Mouse (Mus musculus) heart, embryonic 14.5 days (tissue): ENCODE measurements around the gene Tmem150c. TPM values are rescaled to one million over a fixed set of nuclear protein-coding genes. Genes with fewer than 3 reads are reported as not detected.

ENCODE experiments used
- ATAC-seq: fragments of 200-750 bp; cut with Nextera tagmentation; 2 replicates; pipeline ENCODE4 v1.8.0; 2017; ENCODE audit warnings: low read depth, moderate TSS enrichment; ENCODE audit not compliant: insufficient number of reproducible peaks, insufficient read depth, low FRiP score
- H3K27ac ChIP-seq, 2 experiments: fragments of 200-500 bp in 1 of 2; fragments of 300-500 bp in 1 of 2; sonication (generic) in 1 of 2; replicated peaks in 1 of 2; 2 replicates each; pipeline ENCODE4 v1.5.1; 2012 to 2014; ENCODE audit warnings: low read depth in 2 of 2, low read length in 2 of 2, control low read depth in 1 of 2, mild to moderate bottlenecking in 1 of 2, mixed read lengths in 1 of 2; ENCODE audit not compliant: control insufficient read depth in 1 of 2, insufficient read depth in 1 of 2
- H3K27me3 ChIP-seq: fragments of 300-500 bp; sonication (generic); 2 replicates; pipeline ENCODE4 v1.6.1; 2014; ENCODE audit warnings: mild to moderate bottlenecking, low read length, control low read depth; ENCODE audit not compliant: control insufficient read depth, insufficient read depth
- H3K36me3 ChIP-seq: fragments of 300-500 bp; sonication (generic); 2 replicates; pipeline ENCODE4 v1.6.1; 2014; ENCODE audit warnings: mild to moderate bottlenecking, control low read depth, low read length, mixed read lengths; ENCODE audit not compliant: control insufficient read depth, insufficient read depth
- H3K4me1 ChIP-seq, 2 experiments: fragments of 200-500 bp in 1 of 2; fragments of 300-500 bp in 1 of 2; sonication (generic) in 1 of 2; 2 replicates each; pipeline ENCODE4 v1.6.1; 2012 to 2014; ENCODE audit warnings: low read length in 2 of 2, control low read depth in 1 of 2, mixed read lengths in 1 of 2; ENCODE audit not compliant: control insufficient read depth in 2 of 2, insufficient read depth in 2 of 2
- H3K4me2 ChIP-seq: fragments of 300-500 bp; sonication (generic); 2 replicates; pipeline ENCODE4 v1.6.1; 2014; ENCODE audit warnings: mild to moderate bottlenecking, low read length
- H3K4me3 ChIP-seq, 2 experiments: fragments of 200-500 bp in 1 of 2; fragments of 300-500 bp in 1 of 2; sonication (generic) in 1 of 2; 2 replicates each; pipeline ENCODE4 v1.5.1; 2012 to 2014; ENCODE audit warnings: low read length in 2 of 2, mild to moderate bottlenecking in 2 of 2, control low read depth in 1 of 2, low read depth in 1 of 2, moderate library complexity in 1 of 2; ENCODE audit not compliant: control insufficient read depth in 1 of 2, insufficient read depth in 1 of 2
- H3K9ac ChIP-seq: fragments of 300-500 bp; sonication (generic); 2 replicates; pipeline ENCODE4 v1.6.1; 2014; ENCODE audit warnings: mild to moderate bottlenecking, low read length
- H3K9me3 ChIP-seq: fragments of 300-500 bp; sonication (generic); 2 replicates; pipeline ENCODE4 v1.6.1; 2016; ENCODE audit warnings: low read length, control low read depth; ENCODE audit not compliant: control insufficient read depth
- WGBS: fragments of 180-500 bp; shearing (Covaris S2); extraction: QIAGEN DNeasy Blood & Tissue Kit; methylation state at CpG from one replicate; pipeline ENCODE4 v1.1.7; 2014; 5-methylcytosine and 5-hydroxymethylcytosine counted together
- polyA plus RNA-seq: library from polyadenylated mRNA; unstranded; fragments of >200 nt; fragmentation: Nextera tagmentation; extraction: Ambion mirVana; gene quantifications from 2 replicates; pipeline ENCODE4 v1.2.1, GENCODE M21; 2014

Tmem150c gene
- polyA plus RNA-seq = 1.2 and 1.7 TPM in 2 replicates

- H3K27ac ChIP-seq = no peak within 1 kb of the TSS
- H3K36me3 ChIP-seq = no peaks in the 10 kb centered on the region
- no peaks in the 10 kb centered on the region for H3K9me3 ChIP-seq
- H3K4me1 ChIP-seq = peaks cover 0 to 5% of the 10 kb centered on the region in 2 experiments; a peak in 2 of 4 replicates
- peak within 1 kb of the TSS; percentile 99 for H3K4me2 ChIP-seq
- H3K27me3 ChIP-seq = peaks cover 21% of the 10 kb centered on the region
- H3K9ac ChIP-seq = peak within 1 kb of the TSS; percentile 77
- no peak for ATAC-seq
- WGBS = 7% methylated on average over 6 of the region's 6 CpGs
- H3K4me3 ChIP-seq = peak within 1 kb of the TSS; percentile 77 to 88
These were observed at the start of gene Tmem150c for GRCm38 (mm10) chr5:100159638-100159973. Tmem150c (minus strand) TSS chr5:100159808.

- Histone ChIP-seq H3K36me3 (no peaks in the 10 kb centered on the region), H3K9ac (no peak overlapping the region), H3K27me3 (no peaks in the 10 kb centered on the region), H3K4me1 (peaks cover 15 to 17% of the 10 kb centered on the region in 2 experiments), H3K27ac (peak overlapping the region; percentile 9 to 44; a peak in 1 of 4 replicates), H3K4me3 (no peak overlapping the region), H3K9me3 (no peaks in the 10 kb centered on the region), H3K4me2 (no peak overlapping the region)
- ATAC-seq = peak; percentile 66; the same call in 1 of the 2 replicates
- WGBS = 27% methylated on average over 7 of the region's 7 CpGs
These were observed 49.5 kb upstream of the Tmem150c start for GRCm38 (mm10) chr5:100209093-100209492.

GRCm38 (mm10) chr5:100206675-100207074 is 47.1 kb upstream of the Tmem150c start:
- no peak overlapping the region for H3K4me3 ChIP-seq
- no peaks in the 10 kb centered on the region for H3K9me3 ChIP-seq
- peaks cover 4 to 9% of the 10 kb centered on the region in 2 experiments for H3K4me1 ChIP-seq
- no peak overlapping the region for H3K4me2 ChIP-seq
- no peaks in the 10 kb centered on the region for H3K27me3 ChIP-seq
- no peak for ATAC-seq
- H3K27ac ChIP-seq = no peak overlapping the region
- no peak overlapping the region for H3K9ac ChIP-seq
- no peaks in the 10 kb centered on the region for H3K36me3 ChIP-seq
- WGBS = 60% methylated on average over 6 of the region's 6 CpGs

- 92% methylated on average over 9 of the region's 9 CpGs for WGBS
- no peak for ATAC-seq
- H3K9ac ChIP-seq = no peak overlapping the region
- no peaks in the 10 kb centered on the region for H3K9me3 ChIP-seq
- no peak overlapping the region for H3K27ac ChIP-seq
- no peak overlapping the region for H3K4me3 ChIP-seq
- H3K4me2 ChIP-seq = no peak overlapping the region
- H3K36me3 ChIP-seq = no peaks in the 10 kb centered on the region
- H3K4me1 ChIP-seq = peaks cover 4 to 9% of the 10 kb centered on the region in 2 experiments
- no peaks in the 10 kb centered on the region for H3K27me3 ChIP-seq
These were observed 46.0 kb upstream of the Tmem150c start for GRCm38 (mm10) chr5:100205519-100206189.

GRCm38 (mm10) chr5:100200805-100201204 is 41.2 kb upstream of the Tmem150c start:
- no peaks in the 10 kb centered on the region for H3K36me3 ChIP-seq
- H3K9ac ChIP-seq = no peak overlapping the region
- WGBS = 59% methylated on average over 5 of the region's 5 CpGs
- H3K27ac ChIP-seq = no peak overlapping the region
- no peak for ATAC-seq
- no peak overlapping the region for H3K4me3 ChIP-seq
- no peaks in the 10 kb centered on the region for H3K27me3 ChIP-seq
- no peak overlapping the region for H3K4me2 ChIP-seq
- no peaks in the 10 kb centered on the region for H3K9me3 ChIP-seq
- H3K4me1 ChIP-seq = peaks cover 10 to 17% of the 10 kb centered on the region in 2 experiments

- peaks cover 10 to 17% of the 10 kb centered on the region in 2 experiments for H3K4me1 ChIP-seq
- no peak overlapping the region for H3K27ac ChIP-seq
- H3K36me3 ChIP-seq = no peaks in the 10 kb centered on the region
- no peak overlapping the region for H3K9ac ChIP-seq
- no peak overlapping the region for H3K4me2 ChIP-seq
- no peak overlapping the region for H3K4me3 ChIP-seq
- no peaks in the 10 kb centered on the region for H3K27me3 ChIP-seq
- H3K9me3 ChIP-seq = no peaks in the 10 kb centered on the region
- WGBS = 71% methylated on average over 5 of the region's 5 CpGs
- ATAC-seq = no peak
These were observed 40.7 kb upstream of the Tmem150c start for GRCm38 (mm10) chr5:100200296-100200695.

- Histone ChIP-seq H3K4me3 (no peak overlapping the region), H3K4me2 (no peak overlapping the region), H3K27ac (no peak overlapping the region), H3K9ac (no peak overlapping the region), H3K9me3 (no peaks in the 10 kb centered on the region), H3K4me1 (peaks cover 10 to 17% of the 10 kb centered on the region in 2 experiments), H3K36me3 (no peaks in the 10 kb centered on the region), H3K27me3 (no peaks in the 10 kb centered on the region)
- 90% methylated on average over 7 of the region's 7 CpGs for WGBS
- ATAC-seq = no peak; the same call in 1 of the 2 replicates
These were observed 39.7 kb upstream of the Tmem150c start for GRCm38 (mm10) chr5:100199092-100199853.
